Mouse (Mus musculus) bone marrow macrophage, adult 2 months (primary cell): ENCODE data around the gene Bcl9. TPM values are rescaled to one million over a fixed set of nuclear protein-coding genes. Genes with fewer than 3 reads are reported as not detected.

Experiments used
- H3K27ac ChIP-seq: 2 replicates; pipeline ENCODE4 v1.5.1; 2012; ENCODE audit warnings: low read depth, low read length; ENCODE audit not compliant: insufficient read depth
- H3K4me1 ChIP-seq: 2 replicates; pipeline ENCODE4 v1.6.1; 2012; ENCODE audit warnings: low read length; ENCODE audit not compliant: control insufficient read depth, insufficient read depth
- H3K4me3 ChIP-seq: 2 replicates; pipeline ENCODE4 v1.5.1; 2012; ENCODE audit warnings: mild to moderate bottlenecking, low read length, moderate library complexity; ENCODE audit not compliant: insufficient read depth
- CTCF ChIP-seq: IDR thresholded peaks from 2 replicates; pipeline ENCODE4 v1.5.1; 2012; ENCODE audit warnings: low read depth, mild to moderate bottlenecking, low read length, moderate library complexity
- POLR2A ChIP-seq: IDR thresholded peaks from 2 replicates; pipeline ENCODE4 v1.6.1; 2012; ENCODE audit warnings: mild to moderate bottlenecking, low read depth, low read length, borderline replicate concordance
- polyA plus RNA-seq: library from polyadenylated mRNA; stranded (reverse); fragments of >200 nt; gene quantifications from 2 replicates; pipeline ENCODE4 v1.2.4, GENCODE M21; 2012; ENCODE audit not compliant: missing spikeins, insufficient read depth, insufficient read length

Gene Bcl9
- polyA plus RNA-seq, 1 experiment = 17.6 TPM

DNA sequence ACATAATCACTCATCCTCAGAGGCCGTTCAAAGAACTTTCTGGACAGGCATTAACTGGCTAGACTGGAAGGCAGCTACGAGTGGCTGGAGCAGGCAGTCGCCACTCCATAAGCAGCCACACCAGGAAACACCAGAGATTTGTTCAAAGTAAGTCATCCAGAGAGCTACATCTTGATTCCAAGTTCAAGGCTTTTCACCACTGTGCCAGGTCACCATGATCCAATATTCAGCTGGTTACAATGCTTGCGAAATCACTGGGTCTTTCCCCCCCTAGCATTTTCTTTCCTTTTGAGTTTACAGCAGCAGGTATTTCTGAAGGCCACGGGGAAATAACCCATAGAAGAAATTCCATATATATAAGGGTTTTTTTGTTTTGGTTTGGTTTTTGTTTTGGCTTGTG, 72.5 kb downstream of the Bcl9 start:
- no peak overlapping the region for H3K27ac ChIP-seq
- no peak overlapping the region for H3K4me3 ChIP-seq
- TF ChIP-seq POLR2A (no peak), CTCF (no peak)
- peaks cover 21% of the 10 kb centered on the region for H3K4me1 ChIP-seq

DNA sequence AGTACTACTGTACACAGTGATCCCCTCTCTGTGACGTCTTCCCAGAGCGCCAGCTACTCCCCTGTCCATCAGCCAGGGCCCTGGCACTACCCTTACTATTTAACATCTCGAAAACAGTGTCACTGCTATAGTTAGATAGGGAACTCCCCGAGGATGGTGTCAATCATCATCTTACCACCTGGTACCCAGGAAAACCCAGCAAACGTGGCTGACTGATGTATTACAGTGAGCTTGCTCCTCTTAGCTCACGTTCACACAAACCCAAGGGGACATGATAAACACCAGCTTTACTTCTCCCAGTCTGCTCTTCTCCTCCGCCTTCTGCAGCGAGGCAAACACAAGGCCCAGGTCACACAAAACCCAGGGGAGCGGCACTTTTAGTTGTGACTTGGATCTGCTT, 74.5 kb downstream of the Bcl9 start:
- H3K4me1 ChIP-seq = peaks cover 16% of the 10 kb centered on the region
- H3K27ac ChIP-seq = no peak overlapping the region
- H3K4me3 ChIP-seq = no peak overlapping the region
- TF ChIP-seq POLR2A (no peak), CTCF (no peak)

DNA sequence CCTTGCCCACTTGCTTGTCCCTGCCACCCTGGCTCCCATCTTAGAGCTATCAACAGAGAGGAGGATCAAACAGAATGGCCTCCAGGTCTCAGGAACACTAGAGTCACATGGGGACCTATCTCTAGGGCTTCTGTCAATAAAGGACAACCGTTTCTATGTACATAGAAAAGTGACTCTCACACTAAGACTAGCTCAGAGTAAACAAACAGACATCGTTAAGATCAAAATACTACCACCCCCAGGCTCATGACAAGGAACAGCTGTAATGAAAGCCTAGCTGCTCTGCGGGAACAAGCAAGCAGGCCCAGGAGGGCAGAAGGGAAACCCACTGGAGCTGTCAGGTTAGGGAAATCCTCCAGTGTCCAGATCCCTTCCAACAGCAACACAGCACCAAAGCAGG, 82.2 kb downstream of the Bcl9 start:
- no peak overlapping the region for H3K27ac ChIP-seq
- H3K4me3 ChIP-seq = no peak overlapping the region
- TF ChIP-seq POLR2A = no peak
- TF ChIP-seq CTCF = no peak
- peaks cover 18% of the 10 kb centered on the region for H3K4me1 ChIP-seq

DNA sequence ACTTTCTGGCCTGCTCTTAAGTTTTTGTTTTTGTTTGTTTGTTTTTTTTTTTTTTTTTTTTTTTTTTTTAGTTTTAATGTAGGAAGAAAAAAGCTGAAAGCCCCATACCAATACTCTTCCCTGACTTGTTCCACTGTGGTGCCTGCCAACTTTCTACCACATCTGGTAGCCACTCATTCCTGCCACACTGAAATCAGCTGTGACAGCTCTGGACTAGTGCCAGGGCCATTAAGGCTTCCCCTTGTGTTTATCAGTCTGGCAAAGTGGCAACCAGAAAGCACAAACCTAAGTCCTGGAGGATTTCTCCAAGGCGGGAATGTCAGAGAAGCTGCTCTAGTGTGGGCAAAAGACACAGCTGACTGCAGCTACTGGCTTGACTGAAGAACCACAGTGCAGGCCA, 83.3 kb downstream of the Bcl9 start:
- Histone ChIP-seq H3K27ac (no peak overlapping the region), H3K4me3 (no peak overlapping the region), H3K4me1 (peaks cover 20% of the 10 kb centered on the region)
- TF ChIP-seq CTCF (no peak), POLR2A (no peak)

DNA sequence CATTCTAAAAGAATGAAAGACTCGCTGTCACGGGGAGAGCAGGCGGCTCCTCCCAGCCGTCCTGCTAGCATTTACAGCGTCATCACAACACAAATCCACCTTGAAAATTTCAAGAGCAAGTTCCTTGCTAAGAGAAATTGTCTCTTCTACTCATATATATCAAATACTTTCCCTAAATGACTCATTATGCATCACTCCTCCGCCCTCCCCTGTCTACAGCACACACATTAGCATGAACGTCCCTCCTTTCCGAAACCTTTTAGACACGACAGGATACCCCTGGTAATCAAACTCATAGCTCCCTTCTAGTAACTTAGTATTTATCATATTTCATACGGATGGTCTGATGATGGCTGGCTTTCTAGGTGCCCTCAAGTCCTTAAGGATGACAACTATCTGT, 83.8 kb downstream of the Bcl9 start:
- Histone ChIP-seq H3K4me1 (peaks cover 20% of the 10 kb centered on the region), H3K27ac (no peak overlapping the region), H3K4me3 (no peak overlapping the region)
- TF ChIP-seq CTCF (no peak), POLR2A (no peak)

DNA sequence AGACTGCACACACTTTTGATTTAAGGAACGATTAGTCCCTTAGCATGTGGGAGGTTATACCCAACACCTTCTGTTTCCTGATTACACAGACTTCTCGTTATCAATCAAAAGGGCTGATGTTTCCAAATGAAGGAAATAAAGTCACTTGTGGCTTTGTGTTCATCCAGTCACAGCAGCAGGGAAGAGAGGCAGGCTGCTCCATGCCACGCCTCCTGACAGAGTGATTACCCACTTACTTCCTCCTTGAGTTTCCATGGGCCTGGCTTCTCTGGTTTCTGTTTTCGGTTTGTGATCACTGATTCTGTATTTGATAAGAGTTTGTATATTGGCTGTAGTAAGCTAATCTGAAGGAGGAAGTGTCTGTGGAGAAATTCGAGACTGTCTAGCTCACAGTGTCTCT, 86.5 kb downstream of the Bcl9 start:
- Histone ChIP-seq H3K27ac (peak overlapping the region; percentile 54), H3K4me1 (peaks cover 26% of the 10 kb centered on the region), H3K4me3 (peak overlapping the region; percentile 11; the same call in 1 of the 2 replicates)
- no peak for TF ChIP-seq POLR2A
- no peak for TF ChIP-seq CTCF

DNA sequence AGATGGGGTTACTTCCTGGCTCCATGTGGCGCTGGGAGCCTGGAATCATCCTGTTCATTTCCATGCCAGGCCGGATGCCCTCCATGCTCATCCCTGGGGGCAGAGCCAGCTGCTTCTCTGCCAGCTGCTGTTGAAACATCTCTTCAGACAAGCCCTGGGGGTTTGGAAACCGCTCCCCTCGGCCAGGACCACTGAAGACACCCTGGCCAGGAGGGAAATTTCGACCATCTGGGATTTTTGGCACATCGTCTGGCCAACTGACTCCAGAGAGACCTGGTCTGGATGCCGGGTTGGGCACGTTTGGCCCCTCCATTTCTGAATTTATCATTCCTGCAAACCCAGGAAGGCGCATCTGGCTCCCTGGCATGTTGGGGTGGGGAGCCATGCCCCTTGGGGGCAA, 88.4 kb downstream of the Bcl9 start:
- Histone ChIP-seq H3K27ac (no peak overlapping the region), H3K4me3 (no peak overlapping the region), H3K4me1 (peaks cover 27% of the 10 kb centered on the region)
- no peak for TF ChIP-seq POLR2A
- TF ChIP-seq CTCF = no peak

DNA sequence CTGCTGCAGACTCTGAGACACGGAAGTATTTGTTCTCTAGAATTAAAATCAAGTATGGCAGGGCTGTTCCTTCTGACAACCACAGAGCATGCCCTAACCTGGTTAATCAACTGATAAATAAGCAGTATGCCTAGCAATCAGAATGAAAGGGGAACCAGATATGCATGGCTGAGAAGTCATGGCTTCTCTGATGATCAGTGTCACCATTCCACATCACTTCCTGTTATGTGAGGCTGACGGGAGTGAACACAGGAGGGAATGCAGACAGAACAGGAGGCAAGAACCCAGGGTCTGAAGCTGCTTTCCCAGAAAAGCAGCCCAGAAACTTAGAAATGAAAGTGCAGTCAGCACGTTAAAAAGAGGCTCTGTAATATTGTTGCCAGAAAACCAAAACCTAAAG, 91.2 kb downstream of the Bcl9 start:
- peaks cover 28% of the 10 kb centered on the region for H3K4me1 ChIP-seq
- no peak overlapping the region for H3K4me3 ChIP-seq
- TF ChIP-seq POLR2A (no peak), CTCF (no peak)
- H3K27ac ChIP-seq = no peak overlapping the region

DNA sequence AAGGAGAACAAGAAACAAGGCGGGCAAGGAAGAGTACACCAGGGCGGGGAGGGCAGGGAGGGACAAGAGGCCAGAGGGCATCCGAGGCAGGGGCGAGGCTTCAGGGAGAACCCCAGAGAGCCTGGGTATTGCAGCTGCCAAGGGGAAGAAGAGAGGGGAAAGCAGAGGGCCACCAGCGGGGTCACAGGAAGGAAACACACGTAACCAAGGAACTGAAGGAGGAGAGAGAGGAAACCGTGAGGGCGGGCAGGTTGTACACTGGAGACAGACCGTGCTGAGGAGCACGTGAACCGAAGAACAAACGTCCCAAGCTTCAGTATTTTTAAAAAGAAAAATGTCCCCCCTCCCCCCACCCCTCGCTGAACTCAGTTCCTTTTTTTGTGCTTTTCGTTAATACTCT, 93.8 kb downstream of the Bcl9 start:
- H3K27ac ChIP-seq = peak overlapping the region; percentile 55
- peak overlapping the region; percentile 21 for H3K4me3 ChIP-seq
- no peak for TF ChIP-seq POLR2A
- no peak for TF ChIP-seq CTCF
- H3K4me1 ChIP-seq = peaks cover 21% of the 10 kb centered on the region

DNA sequence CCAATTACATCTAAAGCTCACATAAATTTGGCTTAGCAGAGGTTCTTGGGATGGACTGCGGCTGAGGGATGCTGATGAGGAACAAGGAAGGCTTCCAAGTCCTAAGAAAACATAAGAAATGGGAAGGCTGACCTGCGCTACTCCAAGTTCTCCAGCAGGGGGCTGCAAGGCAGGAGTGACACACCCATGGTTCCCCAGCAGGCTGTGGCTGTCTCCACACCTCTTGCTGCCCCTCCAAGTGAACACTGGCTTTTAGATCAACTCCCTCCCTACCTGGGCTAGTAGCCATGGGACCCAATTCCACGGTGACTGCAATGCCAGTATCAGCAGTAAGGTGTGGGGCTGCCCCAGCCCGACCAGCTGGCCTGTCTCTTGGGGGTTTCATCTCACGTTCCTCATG, 95.8 kb downstream of the Bcl9 start:
- Histone ChIP-seq H3K27ac (no peak overlapping the region), H3K4me3 (no peak overlapping the region), H3K4me1 (peaks cover 21% of the 10 kb centered on the region)
- peak; percentile 56 for TF ChIP-seq CTCF
- no peak for TF ChIP-seq POLR2A

DNA sequence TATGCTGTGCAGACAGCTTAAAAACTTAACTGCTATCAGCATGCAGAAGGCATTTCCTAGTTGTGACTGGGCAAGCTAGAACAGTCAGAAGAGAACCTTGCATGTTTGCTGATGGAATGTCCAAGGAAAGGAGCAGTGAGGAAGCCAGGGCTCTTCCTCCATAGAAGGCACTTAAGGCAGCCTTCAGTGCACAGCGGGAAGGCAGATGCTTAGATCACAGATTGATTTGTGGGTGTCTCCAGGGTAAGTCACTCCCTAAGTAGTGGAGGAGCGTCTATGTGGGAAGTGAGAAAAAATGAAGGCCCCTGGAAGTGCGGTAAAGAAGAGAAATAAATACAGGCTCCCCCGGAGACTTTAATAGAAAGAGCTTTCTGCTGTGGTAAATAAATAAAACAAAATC, 98.5 kb downstream of the Bcl9 start:
- Histone ChIP-seq H3K4me1 (peaks cover 8% of the 10 kb centered on the region), H3K27ac (no peak overlapping the region), H3K4me3 (no peak overlapping the region)
- TF ChIP-seq CTCF (no peak), POLR2A (no peak)
